Mouse (Mus musculus): ENCODE results near the gene Numa1.
"Not testable (repeated sequence)": the region's sequence is repeated elsewhere in the genome, so short reads cannot be mapped to it uniquely, and the experiment has no call there.

Gene Numa1

DNA sequence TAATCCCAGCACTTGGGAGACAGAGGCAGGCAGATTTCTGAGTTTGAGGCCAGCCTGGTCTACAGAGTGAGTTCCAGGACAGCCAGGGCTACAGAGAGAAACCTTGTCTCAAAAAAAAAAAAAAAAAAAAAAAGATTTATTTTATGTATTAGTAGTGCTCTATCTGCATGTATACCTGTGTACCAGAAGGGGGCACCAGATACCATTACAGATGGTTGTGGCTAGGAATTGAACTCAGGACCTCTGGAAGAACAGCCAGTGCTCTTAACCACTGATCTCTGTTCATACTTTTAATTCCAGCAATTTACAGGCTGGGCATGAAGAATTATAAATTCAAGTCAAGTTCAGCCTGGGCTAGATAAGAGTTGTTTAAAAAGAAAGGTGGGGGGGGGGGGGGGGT, 114.6 kb downstream of the Numa1 start:
- not testable (repeated sequence) for DNase-seq (ENCODE audit: low spot score)

DNA sequence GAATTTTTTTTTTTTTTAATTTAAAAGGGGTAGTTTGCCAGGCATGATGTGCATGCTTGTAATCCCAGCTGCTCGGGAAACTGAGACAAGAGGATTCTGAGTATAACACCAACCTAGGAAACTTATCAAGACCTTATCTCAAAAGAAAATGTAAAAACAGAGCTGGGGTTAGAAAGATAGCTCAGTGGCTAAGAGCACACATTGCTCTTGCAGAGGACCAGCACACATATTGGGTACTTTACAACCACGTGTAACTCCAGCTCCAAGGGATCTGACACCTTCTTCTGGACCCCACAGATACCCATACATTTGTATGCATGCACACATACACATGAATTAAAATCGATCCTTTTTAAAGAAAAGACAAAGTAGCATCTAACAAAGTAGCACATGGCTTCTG, 127.4 kb downstream of the Numa1 start:
- no peak for DNase-seq (ENCODE audit: low spot score)

DNA sequence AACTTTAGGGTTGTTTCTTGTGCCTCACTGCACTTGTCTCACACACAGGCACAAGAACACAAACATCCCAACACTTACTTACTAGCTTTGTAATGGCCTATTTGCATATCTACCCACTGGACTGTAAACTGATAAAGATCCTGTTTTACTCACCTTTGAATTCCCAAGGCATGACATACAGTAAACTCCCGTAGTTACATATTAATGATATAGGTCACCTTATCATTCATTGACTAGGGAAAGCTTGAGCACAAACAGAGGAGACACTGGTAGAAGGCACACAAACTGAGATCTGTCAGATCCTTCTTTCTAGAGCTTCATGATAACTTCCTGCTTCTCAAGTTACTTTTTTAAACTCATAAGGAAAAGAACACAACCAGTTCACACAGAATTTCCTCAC, 128.3 kb downstream of the Numa1 start:
- no peak for DNase-seq (ENCODE audit: low spot score)

DNA sequence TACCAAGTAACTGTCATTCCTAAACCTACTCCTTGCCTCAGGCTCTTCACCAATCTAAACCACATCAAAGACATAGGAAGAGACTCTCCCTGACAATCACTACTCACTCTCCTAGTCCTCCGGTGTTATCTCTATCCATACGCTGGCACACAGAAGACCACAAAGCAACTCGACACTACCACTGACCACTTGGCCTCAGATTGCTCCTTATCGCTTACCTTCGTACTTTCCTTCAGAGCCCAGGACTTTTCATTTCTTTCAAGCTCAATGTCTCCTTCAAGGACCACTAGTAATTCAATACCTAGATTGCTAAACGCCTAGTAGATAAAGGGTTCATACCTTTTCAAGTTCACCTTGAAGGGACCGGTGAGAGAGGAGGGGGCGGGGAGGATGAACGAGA, 130.0 kb downstream of the Numa1 start:
- DNase-seq (ENCODE audit: low spot score) = no peak
